ENCODE assay signal across 17 mouse cellular contexts in genomic region chr6:63250738-63251137, GRCm38 (mm10). TPM values are rescaled to one million over a fixed set of nuclear protein-coding genes. Genes with fewer than 3 reads are reported as not detected.
"Had no signal": no experiment of that assay in that cellular context is flagged by ENCODE, and none has a peak within 500 bp of the region (broad histone marks: within the 10 kb centered on the region; RNA-seq: fewer than 3 reads in every experiment).

No protein-coding gene starts in this region.

- ATAC-seq: liver, embryonic 12.5 days; midbrain, embryonic 13.5 days; midbrain, embryonic 16.5 days had no signal

- H3K36me3 ChIP-seq: limb, embryonic 10.5 days; limb, embryonic 13.5 days; liver, embryonic 12.5 days; liver, embryonic 15.5 days; midbrain, embryonic 13.5 days had no signal

- H3K9ac ChIP-seq: limb, embryonic 13.5 days; liver, embryonic 12.5 days; liver, embryonic 15.5 days; midbrain, embryonic 13.5 days had no signal

- H3K4me1 ChIP-seq: limb, embryonic 10.5 days; limb, embryonic 13.5 days; liver, embryonic 12.5 days; liver, embryonic 15.5 days had no signal

- H3K9me3 ChIP-seq: limb, embryonic 10.5 days; limb, embryonic 13.5 days; liver, embryonic 12.5 days; liver, embryonic 15.5 days; midbrain, embryonic 13.5 days had no signal

- H3K4me3 ChIP-seq: limb, embryonic 10.5 days; limb, embryonic 13.5 days; liver, embryonic 12.5 days; liver, embryonic 15.5 days; midbrain, embryonic 13.5 days had no signal

- DNase-seq: kidney, adult 18-20 months; kidney, adult 9 months; kidney, postnatal 14 days; kidney, postnatal 4 days; layer of hippocampus, postnatal 36 days; liver; lung, adult 18-20 months; thymus, adult 18-20 months; thymus, postnatal 36 days had no signal

- H3K27ac ChIP-seq: limb, embryonic 10.5 days; limb, embryonic 13.5 days; liver, embryonic 12.5 days; liver, embryonic 15.5 days; macrophage; midbrain, embryonic 13.5 days had no signal

- H3K27me3 ChIP-seq: midbrain, embryonic 13.5 days had no signal

- H3K4me2 ChIP-seq: limb, embryonic 13.5 days; liver, embryonic 12.5 days; liver, embryonic 15.5 days; midbrain, embryonic 13.5 days had no signal

RNA-seq across cellular contexts. Expression of gene Grid2, which starts 4.9 kb away (rescaled TPM):
- total RNA-seq: megakaryocyte, adult 5-6 weeks had no signal
- polyA plus RNA-seq: liver, embryonic 12.5 days; liver, embryonic 15.5 days; macrophage had no signal
